Mouse (Mus musculus) monocyte, adult 2 months (primary cell): ENCODE measurements around the gene Elobl.

ENCODE experiments used
- DNase-seq, 2 experiments: peaks; one replicate each; pipeline ENCODE4 v3.0.0; 2022; ENCODE audit warnings: low spot score in 2 of 2, low read depth in 1 of 2

Gene Elobl

GRCm38 (mm10) chr11:88937886-88938285, 28.8 kb downstream of the Elobl start:
- no peak for DNase-seq

- no peak for DNase-seq
Measured at GRCm38 (mm10) chr11:88934089-88935000, 32.4 kb downstream of the Elobl start.

DNA sequence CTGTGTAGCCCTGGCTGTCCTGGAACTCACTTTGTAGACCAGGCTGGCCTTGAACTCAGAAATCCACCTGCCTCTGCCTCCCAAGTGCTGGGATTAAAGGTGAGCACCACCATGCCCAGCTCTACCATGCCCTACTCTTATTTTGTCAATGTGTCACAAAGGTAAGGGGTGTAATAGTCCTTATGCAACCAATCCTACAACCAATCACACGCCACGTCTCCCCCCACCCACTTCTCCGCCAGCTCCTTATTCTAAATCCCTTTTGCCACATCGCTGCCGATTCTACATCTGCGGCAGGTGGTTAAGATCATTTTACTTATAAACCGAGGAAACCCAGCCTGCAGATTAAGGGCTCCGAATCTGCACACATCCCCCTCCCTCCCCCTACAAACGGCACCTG, 33.7 kb downstream of the Elobl start:
- DNase-seq: no peak

GRCm38 (mm10) chr11:88931692-88932530, 34.8 kb downstream of the Elobl start:
- DNase-seq: no peak

DNA sequence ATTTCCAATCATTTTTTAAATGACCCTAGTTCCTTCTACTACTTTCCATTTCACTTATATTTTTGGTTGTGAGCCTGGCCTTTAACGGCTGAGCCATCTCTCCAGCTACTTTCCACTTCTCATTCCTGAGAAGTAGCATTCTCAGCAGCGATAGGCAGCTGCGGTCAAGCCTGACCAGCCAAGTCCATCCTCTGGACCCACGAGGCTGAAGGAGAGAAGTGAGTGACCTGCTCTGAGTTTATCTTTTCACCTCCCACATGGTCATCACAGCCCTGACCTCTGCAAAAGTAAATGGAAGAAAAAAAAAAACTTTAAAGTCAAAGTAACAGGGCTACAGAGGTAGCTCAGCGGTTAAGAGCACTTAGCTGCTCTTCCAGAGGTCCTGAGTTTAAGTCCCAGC, 40.2 kb downstream of the Elobl start:
- DNase-seq: no peak
